Mouse (Mus musculus): ENCODE results near the gene Khdc1c.
A peak's percentile ranks its signal among the peaks of the same experiment; 100 is the strongest.
"Not testable (repeated sequence)": the region's sequence is repeated elsewhere in the genome, so short reads cannot be mapped to it uniquely, and the experiment has no call there.

The Khdc1c gene

DNA sequence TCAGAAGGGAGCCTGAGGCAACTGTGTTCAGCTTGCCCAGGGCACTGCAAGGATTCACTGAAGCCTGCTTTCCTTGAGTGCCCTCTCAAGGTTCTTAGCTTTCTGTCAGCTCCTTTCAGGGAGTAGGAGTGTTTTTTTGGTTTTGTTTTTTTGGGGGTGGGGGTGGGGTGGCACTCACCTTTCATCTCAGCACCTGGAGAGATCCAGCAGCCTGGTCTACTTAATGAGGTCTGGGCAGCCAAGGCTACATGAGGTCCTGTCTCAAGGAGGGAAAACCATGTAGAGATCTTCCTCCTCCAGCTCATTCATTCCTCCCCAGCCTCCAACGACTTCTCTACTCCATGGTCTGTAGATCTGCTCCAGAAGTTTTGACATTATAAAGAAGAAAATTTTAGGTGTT, at the start of gene Khdc1c:
Khdc1c (plus strand) TSS at position 301 of the 400 bp plus-strand sequence.
- DNase-seq, result not testable (repeated sequence)

DNA sequence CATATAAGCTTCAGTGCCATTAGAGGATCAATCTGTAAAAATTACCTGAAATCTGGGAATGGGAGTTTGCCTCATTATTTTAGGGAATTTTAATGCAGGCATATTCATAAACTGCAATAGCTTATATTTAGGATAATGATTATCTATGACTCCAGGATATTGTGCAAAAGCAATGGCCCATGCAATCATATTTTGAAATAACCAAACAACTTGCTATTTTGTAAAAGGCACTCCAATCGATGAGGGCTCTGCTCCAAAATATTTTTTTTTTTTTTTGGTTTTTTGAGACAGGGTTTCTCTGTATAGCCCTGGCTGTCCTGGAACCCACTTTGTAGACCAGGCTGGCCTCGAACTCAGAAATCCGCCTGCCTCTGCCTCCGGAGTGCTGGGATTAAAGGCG, 47.9 kb upstream of the Khdc1c start:
- not testable (repeated sequence) for DNase-seq

DNA sequence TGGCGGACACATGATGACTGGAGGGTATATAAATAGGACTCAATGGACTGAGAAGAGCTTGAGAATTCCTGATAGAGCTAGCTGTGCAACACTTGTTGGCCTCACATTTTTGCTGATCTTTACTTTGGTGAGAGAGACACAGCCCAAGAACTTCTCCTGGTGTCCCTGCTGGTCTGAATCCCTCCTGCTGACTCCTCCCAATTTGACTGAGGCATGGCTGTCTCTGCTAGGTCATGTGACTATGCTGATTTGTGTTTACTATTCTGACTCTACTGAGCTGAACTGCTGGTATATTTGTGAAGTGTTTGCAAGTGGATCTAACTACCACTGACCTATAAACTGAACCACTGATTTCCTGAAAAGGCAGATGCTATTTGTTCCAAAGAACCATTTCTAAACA, 46.5 kb upstream of the Khdc1c start:
- DNase-seq, result no peak

DNA sequence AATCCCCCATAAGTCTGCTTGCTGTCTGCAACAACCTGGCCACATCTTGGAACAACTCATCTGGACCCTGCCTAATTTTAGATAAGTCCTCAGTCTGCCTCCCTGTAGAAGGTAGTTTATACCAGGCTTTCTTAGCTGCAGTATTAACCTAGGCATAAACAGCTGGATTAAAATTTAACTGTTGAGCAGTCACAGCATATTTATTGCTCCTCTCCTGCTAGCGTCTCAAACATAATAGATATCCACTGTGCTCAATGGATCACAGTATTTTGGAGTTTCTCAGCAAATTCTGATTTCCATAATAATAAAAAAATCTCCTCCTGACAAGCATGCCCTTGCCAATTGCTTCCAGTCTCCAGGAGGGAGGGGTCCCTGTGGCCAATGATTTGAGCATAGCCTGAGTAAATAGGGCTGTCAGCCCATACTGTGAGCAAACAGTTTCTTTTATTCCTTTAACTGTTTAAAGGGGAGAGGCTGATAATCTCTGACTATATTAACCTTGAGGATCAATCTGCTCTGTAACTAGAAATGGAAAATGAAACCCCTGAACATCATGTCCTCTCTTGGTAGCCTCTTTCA, 44.0 kb upstream of the Khdc1c start:
- DNase-seq, result no peak

DNA sequence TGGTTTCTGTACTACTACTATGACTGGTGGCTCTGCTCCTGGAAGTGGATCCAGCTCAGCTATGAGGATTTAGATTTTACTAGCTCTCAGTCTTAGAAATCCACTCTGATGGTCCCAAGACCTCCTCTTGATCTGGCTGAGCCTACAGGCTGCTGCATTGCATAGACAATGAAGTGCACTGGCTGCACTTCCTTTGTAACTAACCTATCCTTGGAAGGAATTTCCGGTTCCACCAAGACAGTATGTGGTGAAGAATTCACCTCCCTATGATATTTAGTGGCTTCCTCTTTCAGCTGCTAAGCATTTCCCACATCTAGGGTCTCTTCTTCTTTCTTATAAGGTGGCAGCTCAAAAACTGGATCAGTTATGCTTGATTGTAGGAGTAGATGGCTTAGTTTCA, 43.5 kb upstream of the Khdc1c start:
- no peak for DNase-seq

DNA sequence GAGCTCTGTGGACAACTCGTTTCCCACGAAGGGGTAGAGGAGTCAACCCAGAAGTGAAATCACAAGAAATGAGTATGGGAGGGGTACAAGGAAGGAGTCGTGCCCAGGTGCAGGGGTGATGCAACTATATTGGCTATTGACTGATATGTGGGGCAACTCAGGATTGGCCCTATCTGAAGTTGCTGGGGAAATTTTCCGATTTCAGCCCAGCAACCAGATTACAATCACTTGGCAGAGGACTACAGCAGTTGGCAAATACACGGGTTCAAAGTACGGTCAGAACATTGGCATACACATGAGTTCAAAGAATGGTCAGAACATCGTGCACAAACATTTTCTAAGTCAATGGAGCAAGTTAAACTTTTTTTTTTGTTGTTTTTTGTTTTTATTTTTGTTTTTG, 41.4 kb upstream of the Khdc1c start:
- DNase-seq, result peak; percentile 31 to 40

DNA sequence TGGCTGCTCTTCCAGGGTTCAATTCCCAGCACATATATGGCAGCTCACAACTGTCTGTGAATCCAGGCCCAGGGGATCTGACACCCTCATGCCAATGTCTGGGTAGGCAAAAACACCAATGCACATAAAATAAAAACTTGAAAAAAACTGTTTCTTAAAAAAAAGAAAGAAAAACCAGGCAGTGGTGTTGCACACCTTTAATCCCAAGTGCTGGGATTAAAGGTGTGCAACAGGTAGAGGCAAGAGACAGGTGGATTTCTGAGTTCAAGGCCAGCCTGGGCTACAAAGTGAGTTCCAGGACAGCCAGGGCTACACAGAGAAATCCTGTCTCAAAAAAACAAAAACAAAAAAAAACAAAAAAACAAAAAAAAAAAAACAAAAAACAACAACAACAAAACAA, 37.0 kb upstream of the Khdc1c start:
- not testable (repeated sequence) for DNase-seq

DNA sequence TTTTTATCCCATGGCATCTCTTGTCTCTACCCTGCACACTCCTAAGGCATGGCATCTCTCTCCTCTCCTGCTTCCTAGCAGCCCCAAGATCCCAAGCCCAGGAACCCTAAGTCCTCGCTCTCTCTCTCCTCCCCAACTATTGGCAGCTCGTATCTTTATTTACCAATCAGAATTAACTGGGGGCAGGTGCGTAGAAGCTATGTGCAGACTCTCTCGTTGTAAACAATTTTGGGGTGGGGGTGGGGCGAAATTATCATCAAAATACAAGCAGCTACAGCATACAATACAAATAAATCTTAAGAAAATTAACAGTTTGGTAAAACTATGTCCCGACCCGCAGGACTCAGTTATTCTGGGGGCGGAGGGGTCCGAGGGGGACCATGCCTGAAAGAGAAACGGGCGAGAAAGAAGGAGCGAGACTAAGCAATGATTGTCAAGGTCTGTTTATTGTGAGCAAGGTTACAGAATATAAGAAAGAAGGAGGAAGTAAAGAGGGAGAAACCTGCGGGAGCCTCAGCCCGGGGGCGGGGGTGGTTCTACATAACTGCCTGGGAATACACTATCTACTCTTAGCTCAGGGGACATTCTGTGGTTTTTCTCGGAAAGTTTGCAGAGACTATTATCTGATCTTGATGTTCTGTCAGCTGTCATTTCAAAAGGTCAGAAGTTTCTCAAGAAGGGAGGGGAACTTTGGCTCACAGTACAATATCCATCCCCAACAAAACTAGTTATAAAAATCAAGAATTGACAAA, 34.7 kb upstream of the Khdc1c start:
- no peak for DNase-seq

DNA sequence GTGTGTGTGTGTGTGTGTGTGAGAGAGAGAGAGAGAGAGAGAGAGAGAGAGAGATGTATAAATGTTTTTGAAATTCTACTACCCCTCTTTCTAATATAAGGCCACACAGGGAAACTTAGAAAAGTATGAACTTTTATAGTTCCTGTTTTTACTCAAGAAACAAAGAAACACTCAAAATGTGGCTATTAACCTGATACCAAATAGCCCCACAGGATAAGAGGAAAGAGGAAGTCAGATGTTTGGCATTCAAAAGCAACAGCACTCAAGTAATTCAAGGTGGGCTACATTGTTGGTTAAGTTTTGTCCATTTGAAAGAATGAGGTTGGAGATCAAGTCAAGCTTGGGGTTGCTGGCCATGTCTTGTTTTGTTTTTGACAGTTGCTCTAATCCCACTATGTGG, 32.3 kb upstream of the Khdc1c start:
- DNase-seq, result no peak

DNA sequence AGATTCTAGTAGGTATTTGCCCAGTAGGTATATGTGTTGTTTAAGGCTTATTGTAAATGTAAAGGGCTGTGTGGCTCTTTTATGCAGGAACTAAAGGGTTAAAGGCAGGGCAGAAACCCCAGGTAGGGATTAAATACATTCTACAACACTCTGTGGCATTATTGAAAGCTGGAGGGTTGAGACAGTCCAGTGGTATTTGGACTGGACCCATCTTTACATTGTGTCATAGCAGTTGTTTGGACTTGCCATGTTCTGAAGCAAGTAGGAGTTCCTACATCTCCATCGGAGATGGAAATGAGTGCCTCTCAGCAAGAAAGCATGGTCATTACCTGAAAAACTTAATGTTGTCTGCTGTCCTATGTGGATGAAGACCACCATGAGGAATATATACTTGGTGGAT, 27.4 kb upstream of the Khdc1c start:
- DNase-seq, result no peak

DNA sequence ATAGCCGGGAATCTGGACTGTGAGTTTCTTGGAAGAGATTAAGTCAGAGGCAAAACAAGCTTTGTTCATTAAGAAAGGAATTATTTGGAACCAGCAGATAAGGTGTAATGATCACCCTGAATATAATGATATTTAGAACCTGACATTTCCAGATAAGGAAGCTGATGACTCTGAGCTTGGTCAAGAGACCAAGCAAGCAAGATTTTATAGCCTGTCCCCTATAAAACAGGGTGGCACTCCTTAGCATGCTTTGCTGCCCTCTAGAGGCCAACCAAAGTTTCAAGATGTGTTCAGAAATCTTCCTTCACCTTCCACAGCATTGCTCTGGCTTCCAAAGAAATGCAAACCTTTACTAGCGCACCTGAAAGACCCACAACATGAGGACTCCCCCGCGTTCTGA, 23.9 kb upstream of the Khdc1c start:
- DNase-seq, result peak; percentile 50 to 67

DNA sequence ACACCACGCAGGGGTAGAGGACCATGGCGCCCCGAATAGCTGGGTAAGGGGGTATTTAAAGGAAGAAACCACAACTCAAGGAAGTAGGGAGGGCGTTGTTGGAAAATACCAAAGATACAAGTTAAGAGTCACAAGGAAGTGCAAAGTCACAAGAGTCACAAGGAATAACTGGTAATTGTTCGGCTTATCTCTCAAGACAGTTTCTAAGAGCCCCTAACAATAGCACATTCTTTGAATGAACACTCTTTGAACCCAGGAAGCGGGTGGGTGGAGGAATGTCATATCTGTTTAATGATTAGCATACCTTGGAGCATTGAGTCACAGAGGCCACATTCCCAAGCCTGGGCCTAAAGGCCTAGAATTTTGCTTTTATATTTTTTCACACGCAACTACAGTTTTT, 23.4 kb upstream of the Khdc1c start:
- not testable (repeated sequence) for DNase-seq

DNA sequence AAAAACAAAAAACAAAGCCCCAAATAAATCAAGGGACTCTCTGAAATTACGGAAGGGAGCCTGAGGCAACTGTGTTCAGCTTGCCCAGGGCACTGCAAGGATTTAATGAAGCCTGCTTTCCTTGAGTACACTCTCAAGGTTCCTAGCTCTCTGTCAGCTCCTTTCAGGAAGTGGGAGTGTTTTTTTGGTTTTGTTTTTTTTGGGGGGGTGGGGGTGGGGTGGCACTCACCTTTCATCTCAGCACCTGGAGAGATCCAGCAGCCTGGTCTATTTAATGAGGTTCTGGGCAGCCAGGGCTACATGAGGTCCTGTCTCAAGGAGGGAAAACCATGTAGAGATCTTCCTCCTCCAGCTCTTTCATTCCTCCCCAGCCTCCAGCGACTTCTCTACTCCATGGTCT, 18.8 kb upstream of the Khdc1c start, which contains the start of gene Khdc1a:
Khdc1a (plus strand) TSS at position 301 of the 400 bp plus-strand sequence.
- no peak for DNase-seq

DNA sequence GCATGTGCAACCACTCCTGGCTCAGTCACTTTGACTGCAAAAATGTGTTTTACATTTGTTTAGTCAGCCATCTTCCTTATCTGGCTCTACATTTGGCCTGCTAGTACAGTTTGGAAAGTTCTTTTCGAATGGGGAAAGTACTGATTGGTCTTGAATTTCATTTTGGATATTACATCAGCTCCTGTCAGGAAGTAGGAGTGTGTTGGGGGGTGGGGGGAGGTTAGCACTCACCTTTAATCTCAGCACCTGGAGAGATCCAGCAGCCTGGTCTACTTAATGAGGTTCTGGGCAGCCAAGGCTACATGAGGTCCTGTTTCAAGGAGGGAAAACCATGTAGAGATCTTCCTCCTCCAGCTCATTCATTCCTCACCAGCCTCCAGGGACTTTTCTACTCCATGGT, 15.1 kb downstream of the Khdc1c start, which contains the start of gene Khdc1b:
Khdc1b (plus strand) TSS at position 301 of the 400 bp plus-strand sequence.
- DNase-seq, result no peak

DNA sequence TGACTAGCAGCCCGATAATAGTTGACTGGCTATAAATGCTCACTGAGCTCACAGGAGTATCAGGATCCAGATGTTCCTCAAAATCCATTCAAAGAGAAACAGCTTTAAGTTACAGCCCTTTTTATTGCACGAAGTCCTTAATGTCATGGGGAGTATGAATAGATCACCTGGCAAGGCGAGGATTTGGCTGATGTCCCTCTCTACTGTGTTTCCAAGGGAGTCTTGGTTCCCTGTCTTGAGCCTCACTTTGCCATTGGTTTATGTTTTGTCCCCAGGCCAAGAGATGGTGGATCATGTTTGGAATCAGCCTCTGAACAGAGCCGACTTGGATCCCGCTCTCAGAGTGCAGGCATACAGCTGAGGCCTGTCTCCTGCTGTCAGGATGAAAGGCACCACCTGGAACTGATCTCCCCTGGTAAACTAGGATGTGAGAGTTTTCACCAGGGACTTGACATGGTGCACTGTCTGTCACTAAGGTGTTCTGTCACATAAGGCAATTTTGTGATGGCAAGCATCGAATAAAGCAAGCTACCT, 23.1 kb downstream of the Khdc1c start:
- no peak for DNase-seq

DNA sequence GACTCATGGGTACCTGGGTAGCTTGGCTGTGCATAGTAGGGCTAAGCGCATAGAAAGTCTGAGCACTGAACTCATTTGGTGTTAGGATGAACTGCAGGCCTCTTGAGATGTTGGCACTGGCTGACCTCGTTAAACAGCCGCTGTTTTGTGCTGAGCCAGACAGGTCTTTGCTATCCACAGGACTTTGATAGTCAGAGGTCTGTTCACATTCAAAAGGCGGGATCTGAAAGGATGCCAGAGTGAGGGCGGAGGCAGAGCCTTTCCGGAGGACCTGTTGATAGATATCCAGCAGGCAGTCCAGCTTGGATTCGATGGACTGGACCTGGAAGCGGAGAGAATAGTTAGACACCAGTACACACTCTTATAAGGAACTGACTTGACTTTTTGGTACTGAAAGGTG, 34.7 kb downstream of the Khdc1c start:
- no peak for DNase-seq

DNA sequence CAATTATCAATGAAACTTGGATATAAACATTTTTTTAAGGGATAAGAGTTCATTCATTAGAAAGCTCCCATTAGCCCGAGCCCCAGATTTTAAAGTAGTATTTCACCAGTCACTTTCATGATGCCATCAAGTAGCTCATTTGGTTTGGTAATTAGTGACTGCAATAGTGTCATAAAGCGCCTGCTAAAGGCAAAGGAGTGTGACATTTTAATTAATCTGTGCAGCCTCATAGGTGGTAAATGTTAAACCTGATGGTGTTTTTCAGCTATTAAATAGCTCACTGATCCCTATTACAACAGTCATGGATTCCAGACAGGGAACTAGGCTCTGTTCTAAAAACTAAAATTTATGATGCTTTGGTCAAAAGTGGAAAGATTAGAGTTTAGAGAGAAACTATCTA, 39.1 kb downstream of the Khdc1c start:
- DNase-seq, result no peak

DNA sequence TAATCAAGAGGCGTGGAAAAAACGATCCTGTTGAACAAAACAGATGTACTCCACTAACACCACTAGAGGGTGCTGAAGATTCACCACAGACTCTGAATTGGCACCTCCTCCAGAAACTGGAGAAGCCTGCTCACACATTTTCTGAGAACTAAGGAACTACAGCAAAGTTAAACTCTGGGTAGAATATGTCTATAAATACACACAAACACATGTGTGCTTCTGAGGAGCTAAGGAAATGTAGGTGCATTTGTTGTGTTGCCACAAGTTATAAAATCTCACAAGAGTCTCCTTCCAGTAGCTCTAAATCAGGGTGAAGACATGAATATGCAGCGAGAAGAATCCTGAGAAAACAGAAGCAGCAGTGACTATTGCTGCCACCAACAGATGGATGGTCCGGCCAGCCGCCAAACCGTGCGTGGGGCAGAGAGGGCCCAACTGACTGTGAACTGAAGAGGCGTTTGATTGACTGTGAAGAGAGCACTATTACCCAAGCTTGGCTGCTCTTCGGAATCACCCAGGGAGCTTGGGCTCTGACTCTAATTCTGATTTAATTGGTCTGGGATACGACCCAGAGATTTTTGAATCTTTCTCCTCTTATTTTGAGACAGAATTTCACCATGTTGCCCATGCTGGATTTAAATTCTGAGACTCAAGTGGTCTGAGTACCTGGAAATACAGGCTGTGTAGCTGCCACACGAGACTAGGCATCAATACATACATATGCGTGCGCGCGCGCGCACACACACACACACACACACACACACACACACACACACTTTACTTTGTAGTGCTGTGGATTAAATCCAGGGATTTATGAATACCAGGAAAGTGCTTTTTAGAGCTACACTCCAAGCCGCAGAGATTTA, 43.4 kb downstream of the Khdc1c start:
- DNase-seq, result peak; percentile 31 to 36

DNA sequence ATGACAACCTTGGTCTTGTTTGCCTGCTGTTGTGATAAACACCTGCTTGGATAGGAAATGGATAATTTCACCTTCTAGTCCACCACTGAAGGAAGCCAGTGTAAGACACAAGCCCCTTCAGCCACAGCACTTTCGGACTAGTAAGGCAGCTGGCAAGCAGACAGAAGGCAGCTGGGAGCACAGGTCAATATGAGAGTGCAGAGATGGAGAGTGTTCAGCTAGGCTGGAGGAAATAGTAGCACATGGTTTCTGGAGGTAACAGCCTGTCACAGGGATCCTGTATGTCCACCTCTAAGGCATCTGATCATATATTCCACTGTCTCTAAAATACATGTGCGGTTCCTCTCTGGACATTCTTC, 44.0 kb downstream of the Khdc1c start:
- DNase-seq, result no peak

DNA sequence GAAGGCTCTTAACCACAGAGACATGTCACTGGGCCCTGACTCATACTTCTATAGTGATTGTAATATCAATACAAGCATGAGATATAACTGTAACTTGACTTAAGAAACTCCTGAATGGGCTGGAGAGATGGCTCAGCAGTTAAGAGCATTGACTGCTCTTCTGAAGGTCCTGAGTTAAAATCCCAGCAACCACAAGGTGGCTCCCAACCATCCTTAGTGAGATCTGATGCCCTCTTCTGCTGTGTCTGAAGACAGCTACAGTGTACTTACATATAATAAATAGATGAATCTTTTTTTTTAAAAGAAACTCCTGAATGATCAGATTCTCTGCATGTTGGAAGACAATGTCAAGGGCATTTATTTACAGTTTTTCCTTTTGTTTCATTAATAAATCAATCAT, 51.2 kb downstream of the Khdc1c start:
- DNase-seq, result peak in 1 of 2 experiments; percentile 36
